Mouse (Mus musculus): ENCODE results near the gene Bag2. TPM values are rescaled to one million over a fixed set of nuclear protein-coding genes. Genes with fewer than 3 reads are reported as not detected.

The Bag2 gene
- polyA plus RNA-seq, 1 experiment from 2014 or later: 90.1 TPM

DNA sequence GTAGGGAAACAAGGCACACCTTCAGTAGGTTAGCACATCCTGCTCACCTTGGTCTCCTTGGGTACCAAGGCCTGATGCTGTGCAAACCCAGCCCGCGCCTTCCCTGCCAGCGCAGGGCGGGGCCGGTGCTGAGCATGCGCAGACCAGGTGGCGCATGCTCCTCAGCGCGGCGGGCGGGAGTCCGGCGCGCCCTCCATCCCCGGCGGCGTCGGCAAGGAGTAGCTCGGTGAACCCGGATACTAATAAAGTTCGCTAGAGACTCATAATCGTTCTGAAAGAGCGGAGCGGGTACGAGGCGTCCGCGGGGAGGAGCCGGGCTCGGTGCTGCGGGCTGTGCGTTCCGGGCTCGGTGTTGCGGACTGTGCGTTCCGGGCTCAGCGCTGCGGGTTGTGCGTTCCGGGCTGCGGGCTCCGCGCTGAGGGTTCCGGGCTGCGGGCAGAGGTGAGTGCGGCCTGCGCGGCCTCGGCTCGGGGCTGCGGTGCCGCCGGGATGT lies 37.8 kb downstream of the Bag2 start, which contains the start of gene Rab23:
TSS of gene Rab23 (plus strand) at position 155 of the 493 bp plus-strand sequence.
- H3K9me3 ChIP-seq (replicated peaks; ENCODE audit: control insufficient read depth, low read length): no peaks in the 10 kb centered on the region
- H3K27me3 ChIP-seq (ENCODE audit: control insufficient read depth, insufficient read depth, low read length): no peaks in the 10 kb centered on the region
- peak within 1 kb of the TSS; percentile 92 for H3K9ac ChIP-seq (ENCODE audit: low read length)
- peak; percentile 90 for ATAC-seq (replicated peaks; ENCODE audit: extremely low read depth, insufficient read depth, low FRiP score)
- H3K4me1 ChIP-seq (ENCODE audit: control insufficient read depth, insufficient read depth, low read length): peaks cover 6% of the 10 kb centered on the region
- peak within 1 kb of the TSS; percentile 89 for H3K4me3 ChIP-seq (ENCODE audit: low read length)
- peaks cover 17% of the 10 kb centered on the region for H3K36me3 ChIP-seq (ENCODE audit: control insufficient read depth, insufficient read depth)
- H3K4me2 ChIP-seq (ENCODE audit: low read depth, low read length): peak within 1 kb of the TSS; percentile 87
- under 1% methylated on average over 54 of the region's 54 CpGs for WGBS
- H3K27ac ChIP-seq (ENCODE audit: low read length): peak within 1 kb of the TSS; percentile 80

DNA sequence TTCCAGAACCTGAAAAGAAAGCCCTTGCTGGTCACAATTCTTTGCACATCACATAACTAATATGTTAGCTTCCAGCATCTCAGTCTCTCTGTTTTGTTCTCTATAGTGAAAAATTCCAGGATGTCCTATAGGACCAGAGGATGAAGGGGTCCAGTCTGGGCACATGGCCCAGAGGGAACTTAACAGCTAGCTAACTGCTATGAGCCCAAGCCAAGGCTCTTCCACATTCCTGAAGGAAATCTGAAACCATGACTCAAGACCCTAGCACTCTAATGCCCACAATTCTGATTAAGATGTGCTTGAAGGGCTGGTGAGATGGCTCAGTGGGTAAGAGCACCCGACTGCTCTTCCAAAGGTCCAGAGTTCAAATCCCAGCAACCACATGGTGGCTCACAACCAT lies 40.0 kb downstream of the Bag2 start:
- H3K9ac ChIP-seq (ENCODE audit: low read length): no peak overlapping the region
- no peak overlapping the region for H3K27ac ChIP-seq (ENCODE audit: low read length)
- no peaks in the 10 kb centered on the region for H3K9me3 ChIP-seq (replicated peaks; ENCODE audit: control insufficient read depth, low read length)
- 79% methylated on average over 1 of the region's 1 CpGs for WGBS
- H3K4me2 ChIP-seq (ENCODE audit: low read depth, low read length): no peak overlapping the region
- no peak for ATAC-seq (replicated peaks; ENCODE audit: extremely low read depth, insufficient read depth, low FRiP score)
- no peak overlapping the region for H3K4me3 ChIP-seq (ENCODE audit: low read length)
- H3K4me1 ChIP-seq (ENCODE audit: control insufficient read depth, insufficient read depth, low read length): peaks cover 6% of the 10 kb centered on the region
- H3K27me3 ChIP-seq (ENCODE audit: control insufficient read depth, insufficient read depth, low read length): no peaks in the 10 kb centered on the region
- H3K36me3 ChIP-seq (ENCODE audit: control insufficient read depth, insufficient read depth): 0 out of 2 replicates have a peak, but pooled peaks cover 3% of the 10 kb centered on the region

DNA sequence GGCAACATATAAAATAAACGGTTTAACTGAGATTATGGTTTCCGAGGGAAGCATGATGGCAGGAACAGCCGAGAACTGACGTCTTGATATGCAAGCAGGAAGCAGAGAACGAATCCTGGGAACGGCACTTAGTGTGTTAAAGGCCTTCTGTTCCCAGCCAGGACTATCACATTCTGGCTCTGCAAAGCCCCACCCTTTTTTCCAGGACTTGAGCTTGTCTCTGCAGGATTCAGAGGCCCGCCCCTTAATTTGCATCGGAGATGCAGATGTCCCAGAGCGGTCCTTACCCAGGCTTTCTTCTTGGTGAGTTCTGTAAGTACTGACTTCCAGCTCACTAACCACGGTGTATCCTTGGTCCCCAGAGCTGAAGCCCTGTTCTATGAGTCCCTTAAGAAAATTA lies 42.8 kb downstream of the Bag2 start:
- Histone ChIP-seq H3K4me1 (ENCODE audit: control insufficient read depth, insufficient read depth, low read length) (no peaks in the 10 kb centered on the region), H3K36me3 (ENCODE audit: control insufficient read depth, insufficient read depth) (no peaks in the 10 kb centered on the region), H3K9ac (ENCODE audit: low read length) (no peak overlapping the region), H3K27ac (ENCODE audit: low read length) (no peak overlapping the region), H3K4me3 (ENCODE audit: low read length) (no peak overlapping the region), H3K27me3 (ENCODE audit: control insufficient read depth, insufficient read depth, low read length) (no peaks in the 10 kb centered on the region), H3K9me3 (replicated peaks; ENCODE audit: control insufficient read depth, low read length) (no peaks in the 10 kb centered on the region), H3K4me2 (ENCODE audit: low read depth, low read length) (peak overlapping the region; percentile 31; the same call in 1 of the 2 replicates)
- 6% methylated on average over 10 of the region's 10 CpGs for WGBS
- ATAC-seq (replicated peaks; ENCODE audit: extremely low read depth, insufficient read depth, low FRiP score): no peak

DNA sequence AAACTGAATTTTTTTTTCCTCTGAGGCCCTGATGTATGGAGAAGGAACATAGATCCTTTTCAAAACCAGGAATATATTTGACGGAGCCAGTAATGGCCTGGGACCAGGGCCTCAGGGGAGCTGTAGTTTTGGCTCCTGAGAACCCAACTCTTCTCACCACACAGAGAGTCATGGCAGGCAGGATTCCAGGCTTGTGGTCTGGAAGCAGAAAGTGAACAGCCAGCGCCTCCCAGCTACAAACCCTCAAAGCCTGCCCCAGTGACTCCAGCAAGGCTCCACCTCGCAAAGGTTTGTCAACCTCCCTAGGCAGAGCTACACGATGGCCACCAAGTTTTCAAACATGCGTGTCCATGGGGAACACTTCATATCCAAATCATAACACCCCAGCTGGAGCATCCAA lies 45.6 kb downstream of the Bag2 start:
- Histone ChIP-seq H3K27ac (ENCODE audit: low read length) (no peak overlapping the region), H3K27me3 (ENCODE audit: control insufficient read depth, insufficient read depth, low read length) (no peaks in the 10 kb centered on the region), H3K36me3 (ENCODE audit: control insufficient read depth, insufficient read depth) (no peaks in the 10 kb centered on the region), H3K4me1 (ENCODE audit: control insufficient read depth, insufficient read depth, low read length) (no peaks in the 10 kb centered on the region), H3K9ac (ENCODE audit: low read length) (no peak overlapping the region), H3K9me3 (replicated peaks; ENCODE audit: control insufficient read depth, low read length) (no peaks in the 10 kb centered on the region), H3K4me2 (ENCODE audit: low read depth, low read length) (no peak overlapping the region), H3K4me3 (ENCODE audit: low read length) (no peak overlapping the region)
- 76% methylated on average over 5 of the region's 5 CpGs for WGBS
- ATAC-seq (replicated peaks; ENCODE audit: extremely low read depth, insufficient read depth, low FRiP score): no peak

DNA sequence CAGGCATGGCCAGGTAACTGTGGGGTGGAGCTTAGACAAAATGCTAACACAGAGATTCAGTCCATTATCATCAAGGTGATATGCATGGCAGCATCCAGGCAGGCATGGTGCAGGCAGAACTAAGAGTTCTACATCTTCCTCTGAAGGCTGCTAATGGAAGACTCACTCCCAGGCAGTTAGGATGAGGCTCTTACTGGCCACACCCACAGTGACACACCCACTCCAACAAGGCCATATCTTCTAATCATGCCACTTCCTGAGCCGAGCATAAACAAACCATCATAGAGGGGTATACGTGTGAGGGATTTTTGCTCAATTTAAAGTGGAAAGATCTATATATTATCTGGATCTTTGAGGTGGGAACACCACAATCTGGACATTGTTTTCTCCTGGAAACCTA lies 48.0 kb downstream of the Bag2 start:
- no peak overlapping the region for H3K4me3 ChIP-seq (ENCODE audit: low read length)
- no peaks in the 10 kb centered on the region for H3K9me3 ChIP-seq (replicated peaks; ENCODE audit: control insufficient read depth, low read length)
- no peak overlapping the region for H3K9ac ChIP-seq (ENCODE audit: low read length)
- no peak for ATAC-seq (replicated peaks; ENCODE audit: extremely low read depth, insufficient read depth, low FRiP score)
- H3K4me2 ChIP-seq (ENCODE audit: low read depth, low read length): no peak overlapping the region
- H3K27ac ChIP-seq (ENCODE audit: low read length): no peak overlapping the region
- WGBS: 66% methylated on average over 2 of the region's 2 CpGs
- no peaks in the 10 kb centered on the region for H3K4me1 ChIP-seq (ENCODE audit: control insufficient read depth, insufficient read depth, low read length)
- no peaks in the 10 kb centered on the region for H3K36me3 ChIP-seq (ENCODE audit: control insufficient read depth, insufficient read depth)
- no peaks in the 10 kb centered on the region for H3K27me3 ChIP-seq (ENCODE audit: control insufficient read depth, insufficient read depth, low read length)

DNA sequence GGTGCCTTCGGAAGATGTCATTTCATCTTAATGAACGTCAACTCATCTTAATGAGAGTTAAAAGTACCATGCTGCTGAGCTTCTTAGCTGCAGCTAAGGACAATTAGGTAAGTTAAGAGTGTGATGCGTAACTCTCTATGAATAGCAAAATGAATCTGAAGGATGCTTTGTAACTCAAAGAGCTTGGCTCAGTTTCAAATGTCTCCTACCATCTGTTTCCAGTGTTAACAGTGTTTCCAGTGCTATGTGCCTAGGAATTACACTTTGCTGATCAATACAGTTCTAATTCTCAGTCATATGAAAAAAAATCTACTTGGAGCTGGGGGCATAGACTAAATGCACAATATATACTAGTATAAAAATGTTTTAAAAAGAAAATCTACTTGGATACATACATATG lies 56.4 kb downstream of the Bag2 start:
- no peak overlapping the region for H3K27ac ChIP-seq (ENCODE audit: low read length)
- no peaks in the 10 kb centered on the region for H3K27me3 ChIP-seq (ENCODE audit: control insufficient read depth, insufficient read depth, low read length)
- WGBS: 79% methylated on average over 3 of the region's 3 CpGs
- ATAC-seq (replicated peaks; ENCODE audit: extremely low read depth, insufficient read depth, low FRiP score): no peak
- no peaks in the 10 kb centered on the region for H3K4me1 ChIP-seq (ENCODE audit: control insufficient read depth, insufficient read depth, low read length)
- H3K9ac ChIP-seq (ENCODE audit: low read length): no peak overlapping the region
- H3K9me3 ChIP-seq (replicated peaks; ENCODE audit: control insufficient read depth, low read length): no peaks in the 10 kb centered on the region
- no peaks in the 10 kb centered on the region for H3K36me3 ChIP-seq (ENCODE audit: control insufficient read depth, insufficient read depth)
- H3K4me3 ChIP-seq (ENCODE audit: low read length): no peak overlapping the region
- no peak overlapping the region for H3K4me2 ChIP-seq (ENCODE audit: low read depth, low read length)

DNA sequence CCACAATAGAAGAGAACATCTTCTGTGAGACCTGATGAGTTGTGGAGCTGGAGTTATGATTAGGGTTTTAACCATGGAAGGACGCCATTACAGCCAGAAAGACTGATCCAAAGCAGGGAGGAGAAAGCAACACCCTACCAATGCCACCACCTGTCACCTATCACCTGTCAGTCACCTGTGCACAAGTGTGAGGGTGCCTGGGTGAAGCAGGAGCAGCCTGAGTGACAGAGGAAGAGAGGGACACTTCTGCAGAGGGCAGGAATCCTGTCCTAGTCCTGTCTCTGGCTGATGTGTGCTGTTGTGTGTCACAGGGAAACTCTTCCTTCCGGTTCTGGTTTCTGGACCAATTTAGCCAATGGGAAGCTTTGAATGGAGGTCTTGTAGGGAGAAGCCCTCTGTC lies 61.6 kb downstream of the Bag2 start:
- Histone ChIP-seq H3K27ac (ENCODE audit: low read length) (no peak overlapping the region), H3K9ac (ENCODE audit: low read length) (no peak overlapping the region), H3K36me3 (ENCODE audit: control insufficient read depth, insufficient read depth) (no peaks in the 10 kb centered on the region), H3K27me3 (ENCODE audit: control insufficient read depth, insufficient read depth, low read length) (no peaks in the 10 kb centered on the region), H3K4me1 (ENCODE audit: control insufficient read depth, insufficient read depth, low read length) (no peaks in the 10 kb centered on the region), H3K9me3 (replicated peaks; ENCODE audit: control insufficient read depth, low read length) (no peaks in the 10 kb centered on the region), H3K4me3 (ENCODE audit: low read length) (no peak overlapping the region), H3K4me2 (ENCODE audit: low read depth, low read length) (no peak overlapping the region)
- no peak for ATAC-seq (replicated peaks; ENCODE audit: extremely low read depth, insufficient read depth, low FRiP score)
- WGBS: 75% methylated on average over 2 of the region's 2 CpGs

Other genes with a start within 250 kb of the Bag2 start
- 18.5 and 22.6 TPM in 2 replicates for gene Prim2, start 88.0 kb downstream of the Bag2 start, polyA plus RNA-seq (2015; fragmentation: Nextera tagmentation; extraction: Ambion mirVana)
- 10.9 and 13.2 TPM in 2 replicates for gene Rab23, start 37.9 kb downstream of the Bag2 start, polyA plus RNA-seq (2015; fragmentation: Nextera tagmentation; extraction: Ambion mirVana)
- 14.1 and 14.4 TPM in 2 replicates for gene Zfp451, start 56.8 kb upstream of the Bag2 start, polyA plus RNA-seq (2015; fragmentation: Nextera tagmentation; extraction: Ambion mirVana)
- 3.9 and 5.0 TPM in 2 replicates for gene Bend6, start 150.0 kb upstream of the Bag2 start, polyA plus RNA-seq (2015; fragmentation: Nextera tagmentation; extraction: Ambion mirVana)
- 23.1 and 24.0 TPM in 2 replicates for gene Dst, start 150.4 kb upstream of the Bag2 start, polyA plus RNA-seq (2015; fragmentation: Nextera tagmentation; extraction: Ambion mirVana)